Mouse (Mus musculus) spleen, adult 2 months (tissue): Measurements from ENCODE around the gene Zbtb39.

Source experiments
- CTCF ChIP-seq: fragments of 200-500 bp; IDR thresholded peaks from 2 replicates; pipeline ENCODE4 v1.5.1; 2011; ENCODE audit warnings: mild to moderate bottlenecking, inconsistent platforms; ENCODE audit not compliant: insufficient read depth, insufficient read length, insufficient replicate concordance; ENCODE audit errors: extremely low read depth
- POLR2A ChIP-seq: fragments of 200-500 bp; IDR thresholded peaks from 2 replicates; pipeline ENCODE4 v1.6.1; 2011; ENCODE audit warnings: low read depth, low read length, inconsistent platforms

- TF ChIP-seq POLR2A (no peak), CTCF (no peak)
Observed at GRCm38 (mm10) chr10:127755246-127755645, 15.9 kb downstream of the Zbtb39 start.
